Mouse (Mus musculus): Measurements from ENCODE around the gene Prss27.

The Prss27 gene

GRCm38 (mm10) chr17:24021375-24022199, 16.4 kb upstream of the Prss27 start:
- in situ Hi-C loops (cut with MboI; ENCODE audit: low pct_unique_long_range_greater_than_20kb in 1 of 2, low sequenced_read_pairs in 2 of 2, unreplicated experiment in 1 of 2): no loop called here

- in situ Hi-C loops (cut with MboI; ENCODE audit: low pct_unique_long_range_greater_than_20kb in 1 of 2, low sequenced_read_pairs in 2 of 2, unreplicated experiment in 1 of 2): no loop called here
Measured at GRCm38 (mm10) chr17:24029477-24029876, 8.5 kb upstream of the Prss27 start.

- in situ Hi-C loops (cut with MboI; ENCODE audit: low pct_unique_long_range_greater_than_20kb in 1 of 2, low sequenced_read_pairs in 2 of 2, unreplicated experiment in 1 of 2): no loop called here
Measured at GRCm38 (mm10) chr17:24030551-24030950, 7.4 kb upstream of the Prss27 start.

- in situ Hi-C loops (cut with MboI; ENCODE audit: low pct_unique_long_range_greater_than_20kb in 1 of 2, low sequenced_read_pairs in 2 of 2, unreplicated experiment in 1 of 2): no loop called here
Measured at GRCm38 (mm10) chr17:24035087-24035486, 2.9 kb upstream of the Prss27 start.

- in situ Hi-C loops (cut with MboI; ENCODE audit: low pct_unique_long_range_greater_than_20kb in 1 of 2, low sequenced_read_pairs in 2 of 2, unreplicated experiment in 1 of 2): no loop called here
Measured at GRCm38 (mm10) chr17:24036954-24037353, 990 bp upstream of the Prss27 start.

GRCm38 (mm10) chr17:24037360-24037759, 584 bp upstream of the Prss27 start:
- in situ Hi-C loops (cut with MboI; ENCODE audit: low pct_unique_long_range_greater_than_20kb in 1 of 2, low sequenced_read_pairs in 2 of 2, unreplicated experiment in 1 of 2): no loop called here

GRCm38 (mm10) chr17:24044482-24044881, 6.5 kb downstream of the Prss27 start:
- in situ Hi-C loops (cut with MboI; ENCODE audit: low pct_unique_long_range_greater_than_20kb in 1 of 2, low sequenced_read_pairs in 2 of 2, unreplicated experiment in 1 of 2): no loop called here

- in situ Hi-C loops (cut with MboI; ENCODE audit: low pct_unique_long_range_greater_than_20kb in 1 of 2, low sequenced_read_pairs in 2 of 2, unreplicated experiment in 1 of 2): no loop called here
Measured at GRCm38 (mm10) chr17:24045608-24046007, 7.7 kb downstream of the Prss27 start.

- in situ Hi-C loops (cut with MboI; ENCODE audit: low pct_unique_long_range_greater_than_20kb in 1 of 2, low sequenced_read_pairs in 2 of 2, unreplicated experiment in 1 of 2): no loop called here
Measured at GRCm38 (mm10) chr17:24046026-24046425, 8.1 kb downstream of the Prss27 start.

GRCm38 (mm10) chr17:24048053-24048452, 10.1 kb downstream of the Prss27 start:
- in situ Hi-C loops (cut with MboI; ENCODE audit: low pct_unique_long_range_greater_than_20kb in 1 of 2, low sequenced_read_pairs in 2 of 2, unreplicated experiment in 1 of 2): no loop called here

- in situ Hi-C loops (cut with MboI; ENCODE audit: low pct_unique_long_range_greater_than_20kb in 1 of 2, low sequenced_read_pairs in 2 of 2, unreplicated experiment in 1 of 2): no loop called here
Measured at GRCm38 (mm10) chr17:24049008-24049407, 11.1 kb downstream of the Prss27 start.

- in situ Hi-C loops (cut with MboI; ENCODE audit: low pct_unique_long_range_greater_than_20kb in 1 of 2, low sequenced_read_pairs in 2 of 2, unreplicated experiment in 1 of 2): no loop called here
Measured at GRCm38 (mm10) chr17:24056636-24057625, 19.0 kb downstream of the Prss27 start.

- in situ Hi-C loops (cut with MboI; ENCODE audit: low pct_unique_long_range_greater_than_20kb in 1 of 2, low sequenced_read_pairs in 2 of 2, unreplicated experiment in 1 of 2): no loop called here
Measured at GRCm38 (mm10) chr17:24057730-24058245, 19.8 kb downstream of the Prss27 start.

GRCm38 (mm10) chr17:24062459-24063155, 24.7 kb downstream of the Prss27 start:
- in situ Hi-C loops (cut with MboI; ENCODE audit: low pct_unique_long_range_greater_than_20kb in 1 of 2, low sequenced_read_pairs in 2 of 2, unreplicated experiment in 1 of 2): no loop called here

- in situ Hi-C loops (cut with MboI; ENCODE audit: low pct_unique_long_range_greater_than_20kb in 1 of 2, low sequenced_read_pairs in 2 of 2, unreplicated experiment in 1 of 2): no loop called here
Measured at GRCm38 (mm10) chr17:24068271-24068670, 30.3 kb downstream of the Prss27 start.

GRCm38 (mm10) chr17:24069531-24069930, 31.6 kb downstream of the Prss27 start:
- in situ Hi-C loops (cut with MboI; ENCODE audit: low pct_unique_long_range_greater_than_20kb in 1 of 2, low sequenced_read_pairs in 2 of 2, unreplicated experiment in 1 of 2): no loop called here

GRCm38 (mm10) chr17:24072919-24073696, 35.2 kb downstream of the Prss27 start, which contains the start of gene Kctd5:
Kctd5 (minus strand) TSS chr17:24073485.
- in situ Hi-C loops (cut with MboI; ENCODE audit: low pct_unique_long_range_greater_than_20kb in 1 of 2, low sequenced_read_pairs in 2 of 2, unreplicated experiment in 1 of 2): no loop called here

GRCm38 (mm10) chr17:24077101-24077500, 39.2 kb downstream of the Prss27 start:
- in situ Hi-C loops (cut with MboI; ENCODE audit: low pct_unique_long_range_greater_than_20kb in 1 of 2, low sequenced_read_pairs in 2 of 2, unreplicated experiment in 1 of 2): no loop called here
